Mouse (Mus musculus) liver, postnatal 0 days (tissue): ENCODE data around the gene Stxbp5l. TPM values are rescaled to one million over a fixed set of nuclear protein-coding genes. Genes with fewer than 3 reads are reported as not detected.
A peak's percentile ranks its signal among the peaks of the same experiment; 100 is the strongest.
"Not testable (repeated sequence)": the region's sequence is repeated elsewhere in the genome, so short reads cannot be mapped to it uniquely, and the experiment has no call there.

Source experiments
- ATAC-seq: fragments of 200-750 bp; cut with Nextera tagmentation; 2 replicates; pipeline ENCODE4 v1.8.0; 2017; ENCODE audit warnings: mild to moderate bottlenecking, moderate library complexity
- DNase-seq: peaks from one replicate; pipeline ENCODE4 v3.0.0-alpha.2; 2016
- H3K27ac ChIP-seq: fragments of 300-500 bp; sonication (generic); 2 replicates; pipeline ENCODE4 v1.5.1; 2014; ENCODE audit warnings: antibody characterized with exemption, moderate library complexity, mild to moderate bottlenecking, low read depth
- H3K27me3 ChIP-seq: fragments of 300-500 bp; sonication (generic); 2 replicates; pipeline ENCODE4 v1.6.1; 2014; ENCODE audit warnings: low read length, control low read depth, mixed read lengths; ENCODE audit not compliant: insufficient read depth
- H3K36me3 ChIP-seq: fragments of 300-500 bp; sonication (generic); replicated peaks from 2 replicates; pipeline ENCODE4 v1.6.1; 2014; ENCODE audit warnings: mild to moderate bottlenecking, control low read depth, low read length, moderate library complexity, mixed read lengths; ENCODE audit not compliant: insufficient read depth
- H3K4me1 ChIP-seq: fragments of 300-500 bp; sonication (generic); 2 replicates; pipeline ENCODE4 v1.6.1; 2014; ENCODE audit warnings: antibody characterized with exemption, mild to moderate bottlenecking, control low read depth; ENCODE audit not compliant: insufficient read depth
- H3K4me2 ChIP-seq: fragments of 300-500 bp; sonication (generic); 2 replicates; pipeline ENCODE4 v1.6.1; 2014; ENCODE audit warnings: low read depth, mild to moderate bottlenecking, low read length, moderate library complexity, mixed read lengths
- H3K4me3 ChIP-seq: fragments of 300-500 bp; sonication (generic); 2 replicates; pipeline ENCODE4 v1.5.1; 2014; ENCODE audit warnings: low read depth, low read length
- H3K9ac ChIP-seq: fragments of 300-500 bp; sonication (generic); replicated peaks from 2 replicates; pipeline ENCODE4 v1.6.1; 2014; ENCODE audit warnings: mild to moderate bottlenecking, moderate library complexity
- H3K9me3 ChIP-seq: fragments of 300-500 bp; sonication (generic); 2 replicates; pipeline ENCODE4 v1.6.1; 2016; ENCODE audit warnings: mild to moderate bottlenecking, control low read depth, low read length, mixed read lengths
- CTCF ChIP-seq: sonication (generic); IDR thresholded peaks from 2 replicates; pipeline ENCODE4 v1.5.1; 2016; ENCODE audit warnings: antibody characterized with exemption, low read depth
- EP300 ChIP-seq: IDR thresholded peaks from 2 replicates; pipeline ENCODE4 v1.6.1; 2016; ENCODE audit warnings: antibody characterized with exemption, low read depth, mild to moderate bottlenecking
- WGBS: fragments of 180-500 bp; shearing (Covaris S2); extraction: QIAGEN DNeasy Blood & Tissue Kit; methylation state at CpG from one replicate; pipeline ENCODE4 v1.1.7; 2014; ENCODE audit not compliant: insufficient replicate concordance; 5-methylcytosine and 5-hydroxymethylcytosine counted together
- polyA plus RNA-seq: library from polyadenylated mRNA; unstranded; fragments of >200 nt; fragmentation: Nextera tagmentation; extraction: Ambion mirVana; gene quantifications from 2 replicates; pipeline ENCODE4 v1.2.1, GENCODE M21; 2015

Gene Stxbp5l
- polyA plus RNA-seq, 1 experiment from 2014 or later = not detected

- TF ChIP-seq CTCF = no peak
- no peak for TF ChIP-seq EP300
- no peaks in the 10 kb centered on the region for H3K27me3 ChIP-seq
- no peaks in the 10 kb centered on the region for H3K4me1 ChIP-seq
- H3K4me2 ChIP-seq = no peak overlapping the region
- ATAC-seq = no peak
- no peaks in the 10 kb centered on the region for H3K36me3 ChIP-seq
- DNase-seq = no peak
- no peak overlapping the region for H3K9ac ChIP-seq
- no peaks in the 10 kb centered on the region for H3K9me3 ChIP-seq
- no peak overlapping the region for H3K27ac ChIP-seq
- H3K4me3 ChIP-seq = no peak overlapping the region
- WGBS = 81% methylated on average over 4 of the region's 4 CpGs
These were observed 17.3 kb downstream of the Stxbp5l start for GRCm38 (mm10) chr16:37367426-37367825.

GRCm38 (mm10) chr16:37363958-37364357, 20.8 kb downstream of the Stxbp5l start:
- H3K36me3 ChIP-seq = no peaks in the 10 kb centered on the region
- H3K9me3 ChIP-seq = no peaks in the 10 kb centered on the region
- H3K4me1 ChIP-seq = no peaks in the 10 kb centered on the region
- WGBS = 78% methylated on average over 2 of the region's 2 CpGs
- DNase-seq = no peak
- H3K4me3 ChIP-seq = no peak overlapping the region
- H3K4me2 ChIP-seq = no peak overlapping the region
- no peak for ATAC-seq
- no peak overlapping the region for H3K9ac ChIP-seq
- H3K27ac ChIP-seq = no peak overlapping the region
- H3K27me3 ChIP-seq = no peaks in the 10 kb centered on the region
- TF ChIP-seq CTCF (no peak), EP300 (no peak)

- TF ChIP-seq CTCF (no peak), EP300 (no peak)
- Histone ChIP-seq H3K36me3 (no peaks in the 10 kb centered on the region), H3K27me3 (no peaks in the 10 kb centered on the region), H3K4me1 (no peaks in the 10 kb centered on the region), H3K4me2 (no peak overlapping the region), H3K9me3 (no peaks in the 10 kb centered on the region), H3K4me3 (no peak overlapping the region), H3K27ac (no peak overlapping the region), H3K9ac (no peak overlapping the region)
- WGBS = 69% methylated on average over 3 of the region's 3 CpGs
- no peak for ATAC-seq
- DNase-seq = no peak
These were observed 29.1 kb downstream of the Stxbp5l start for GRCm38 (mm10) chr16:37355621-37356020.

GRCm38 (mm10) chr16:37347092-37347491, 37.7 kb downstream of the Stxbp5l start:
- Histone ChIP-seq H3K9me3 (no peaks in the 10 kb centered on the region), H3K4me3 (no peak overlapping the region), H3K27me3 (no peaks in the 10 kb centered on the region), H3K4me1 (no peaks in the 10 kb centered on the region), H3K36me3 (no peaks in the 10 kb centered on the region), H3K9ac (no peak overlapping the region), H3K4me2 (no peak overlapping the region), H3K27ac (no peak overlapping the region)
- TF ChIP-seq CTCF (peak; percentile 42), EP300 (no peak)
- WGBS = 26% methylated on average over 3 of the region's 3 CpGs
- ATAC-seq (no peak), DNase-seq (no peak)

- ATAC-seq = no peak
- H3K9me3 ChIP-seq = no peaks in the 10 kb centered on the region
- WGBS = 30% methylated on average over 2 of the region's 2 CpGs
- H3K27me3 ChIP-seq = no peaks in the 10 kb centered on the region
- H3K4me1 ChIP-seq = no peaks in the 10 kb centered on the region
- no peak overlapping the region for H3K9ac ChIP-seq
- H3K27ac ChIP-seq = no peak overlapping the region
- DNase-seq = no peak
- H3K36me3 ChIP-seq = no peaks in the 10 kb centered on the region
- no peak overlapping the region for H3K4me3 ChIP-seq
- no peak overlapping the region for H3K4me2 ChIP-seq
- TF ChIP-seq CTCF = no peak
- TF ChIP-seq EP300 = no peak
These were observed 39.8 kb downstream of the Stxbp5l start for GRCm38 (mm10) chr16:37344960-37345359.

GRCm38 (mm10) chr16:37341446-37341845, 43.3 kb downstream of the Stxbp5l start:
- ATAC-seq, H3K27me3 ChIP-seq, H3K36me3 ChIP-seq, H3K4me3 ChIP-seq, H3K4me2 ChIP-seq, H3K27ac ChIP-seq, DNase-seq, H3K9me3 ChIP-seq, H3K9ac ChIP-seq, H3K4me1 ChIP-seq: not testable (repeated sequence)

- TF ChIP-seq EP300 (no peak), CTCF (no peak)
These were observed 46.6 kb downstream of the Stxbp5l start for GRCm38 (mm10) chr16:37338177-37338576.

More at GRCm38 (mm10) chr16:37338177-37338576, 46.6 kb downstream of the Stxbp5l start:
- no peaks in the 10 kb centered on the region for H3K4me1 ChIP-seq
- H3K27me3 ChIP-seq = no peaks in the 10 kb centered on the region
- H3K9ac ChIP-seq = no peak overlapping the region
- ATAC-seq (no peak), DNase-seq (no peak)
- no peaks in the 10 kb centered on the region for H3K9me3 ChIP-seq
- H3K4me3 ChIP-seq = no peak overlapping the region
- H3K4me2 ChIP-seq = no peak overlapping the region
- H3K27ac ChIP-seq = no peak overlapping the region
- no peaks in the 10 kb centered on the region for H3K36me3 ChIP-seq
- WGBS = 82% methylated on average over 1 of the region's 1 CpGs
